Mouse (Mus musculus) cortical plate, adult 2 months (tissue): ENCODE measurements at regions not wholly inside any gene's neighbourhood (a gene's known extent, or its start where the extent isn't known, plus 50 kb on each side); places are given as distances from the start of the nearest gene placed in this dataset.

Experiments used
- H3K27ac ChIP-seq: fragments of 200-500 bp; 2 replicates; pipeline ENCODE4 v1.5.1; 2012; ENCODE audit warnings: low read length, control low read depth, inconsistent platforms; ENCODE audit not compliant: insufficient read depth
- H3K4me1 ChIP-seq: fragments of 200-500 bp; 2 replicates; pipeline ENCODE4 v1.6.1; 2011; ENCODE audit warnings: low read length; ENCODE audit not compliant: control insufficient read depth, insufficient read depth
- H3K4me3 ChIP-seq: fragments of 200-500 bp; 2 replicates; pipeline ENCODE4 v1.5.1; 2011; ENCODE audit warnings: mild to moderate bottlenecking, low read length, control low read depth; ENCODE audit not compliant: insufficient read depth
- CTCF ChIP-seq: fragments of 200-500 bp; IDR thresholded peaks from 2 replicates; pipeline ENCODE4 v1.5.1; 2011; ENCODE audit warnings: mild to moderate bottlenecking, control low read depth, low read length; ENCODE audit not compliant: insufficient read depth; ENCODE audit errors: extremely low read depth
- POLR2A ChIP-seq: fragments of 200-500 bp; IDR thresholded peaks from 2 replicates; pipeline ENCODE4 v1.6.1; 2011; ENCODE audit warnings: mild to moderate bottlenecking, low read length, control low read depth; ENCODE audit not compliant: insufficient read depth; ENCODE audit errors: extremely low read depth

DNA sequence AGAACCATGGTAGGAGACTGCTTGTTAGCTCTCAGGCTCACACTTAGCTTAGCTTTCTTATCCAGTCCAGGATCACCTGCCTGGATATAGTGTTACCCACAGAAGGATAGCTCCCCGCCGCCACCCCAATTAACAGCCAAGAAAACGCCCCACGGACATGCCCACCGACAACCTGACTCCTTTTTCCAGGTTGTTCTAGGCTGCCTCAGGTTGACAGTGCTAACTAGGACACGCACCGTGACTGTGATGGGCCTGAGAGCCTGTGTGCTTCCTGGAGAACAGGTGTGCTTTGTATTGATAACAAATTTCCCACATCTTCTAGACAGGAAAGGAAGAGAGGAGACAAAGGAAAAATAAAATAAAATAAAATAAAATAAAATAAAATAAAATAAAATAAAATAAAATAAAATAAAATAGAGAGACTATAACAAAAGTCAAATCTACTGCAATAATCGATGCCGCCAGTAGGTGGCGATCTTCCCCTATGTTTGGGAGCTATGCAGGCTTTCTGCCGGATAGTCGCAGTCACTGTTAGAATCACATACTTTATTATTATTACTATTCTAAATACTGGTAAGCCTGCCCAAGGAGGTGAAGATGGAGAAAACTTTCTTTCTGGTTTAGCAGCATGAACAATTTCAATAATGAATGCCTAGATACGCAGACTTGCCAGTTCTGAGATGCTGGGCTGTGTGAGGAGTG lies 175.5 kb upstream of the BB014433 start:
- TF ChIP-seq CTCF (peak; percentile 79), POLR2A (no peak)
- Histone ChIP-seq H3K4me1 (peaks cover 3% of the 10 kb centered on the region; the same call in 1 of the 2 replicates), H3K27ac (no peak overlapping the region), H3K4me3 (no peak overlapping the region)

- no peak overlapping the region for H3K4me3 ChIP-seq
- no peak overlapping the region for H3K27ac ChIP-seq
- TF ChIP-seq CTCF (no peak), POLR2A (no peak)
- H3K4me1 ChIP-seq, result peaks cover 2% of the 10 kb centered on the region; the same call in 1 of the 2 replicates
Measured at GRCm38 (mm10) chr8:15209856-15210521, 164.1 kb upstream of the BB014433 start.

GRCm38 (mm10) chr8:15201556-15201955 lies 155.7 kb upstream of the BB014433 start:
- no peak overlapping the region for H3K4me3 ChIP-seq
- H3K27ac ChIP-seq, result no peak overlapping the region
- no peaks in the 10 kb centered on the region; the same call in 1 of the 2 replicates for H3K4me1 ChIP-seq
- TF ChIP-seq CTCF (no peak), POLR2A (no peak)

DNA sequence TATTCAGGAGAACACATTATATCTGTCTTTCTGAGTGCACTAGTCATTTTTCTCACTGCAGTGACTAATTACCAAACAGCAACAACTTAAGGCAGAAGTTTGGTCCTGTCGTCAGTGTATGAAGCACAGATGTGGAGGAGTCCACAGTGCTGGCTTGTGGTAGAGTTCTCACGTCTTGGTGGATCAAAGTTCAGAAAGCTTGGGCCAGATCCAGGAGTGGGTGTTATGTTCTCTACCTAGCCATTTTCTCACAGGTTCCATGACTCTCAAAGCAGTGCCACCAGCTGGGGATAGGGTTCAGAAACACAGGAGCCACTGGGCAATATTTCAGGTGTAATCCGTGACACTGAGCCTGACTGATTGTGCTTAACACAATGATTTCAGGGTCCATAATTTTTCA lies 144.8 kb upstream of the BB014433 start:
- no peak for TF ChIP-seq CTCF
- H3K4me3 ChIP-seq, result no peak overlapping the region
- H3K4me1 ChIP-seq, result no peaks in the 10 kb centered on the region
- H3K27ac ChIP-seq, result no peak overlapping the region

GRCm38 (mm10) chr8:15189079-15189612 lies 143.3 kb upstream of the BB014433 start:
- H3K4me3 ChIP-seq, result no peak overlapping the region
- TF ChIP-seq POLR2A, result no peak
- no peak for TF ChIP-seq CTCF
- no peaks in the 10 kb centered on the region for H3K4me1 ChIP-seq
- no peak overlapping the region for H3K27ac ChIP-seq
